ENCODE assay signal across 10 mouse cellular contexts in genomic region chr12:24642370-24642802, GRCm38 (mm10). TPM values are rescaled to one million over a fixed set of nuclear protein-coding genes. Genes with fewer than 3 reads are reported as not detected.
DNase-seq lines count a peak whose midpoint lies in the region; ATAC-seq and TF ChIP-seq lines count a peak whose summit lies in the region.
"Had no signal": no experiment of that assay in that cellular context is flagged by ENCODE, and none has a peak within 500 bp of the region (broad histone marks: within the 10 kb centered on the region; RNA-seq: fewer than 3 reads in every experiment).

No protein-coding gene starts in this region.

- ATAC-seq in heart, embryonic 12.5 days (ENCODE audit: insufficient number of reproducible peaks, low FRiP score): no peak
- ATAC-seq in forebrain, postnatal 0 days: peak; percentile 96

- no peak overlapping the region for H3K27ac ChIP-seq in heart, embryonic 12.5 days (ENCODE audit: poor library complexity, severe bottlenecking)
- H3K27ac ChIP-seq in forebrain, postnatal 0 days (ENCODE audit: low read depth, low read length): peak overlapping the region; percentile 21; the same call in 1 of the 2 replicates
- H3K27ac ChIP-seq: embryonic facial prominence, embryonic 12.5 days had no signal

- H3K9me3 ChIP-seq in heart, embryonic 12.5 days (replicated peaks): no peaks in the 10 kb centered on the region
- H3K9me3 ChIP-seq in forebrain, postnatal 0 days (ENCODE audit: low read length): no peaks in the 10 kb centered on the region
- H3K9me3 ChIP-seq: embryonic facial prominence, embryonic 12.5 days had no signal

- H3K9ac ChIP-seq in heart, embryonic 12.5 days: no peak overlapping the region
- H3K9ac ChIP-seq in forebrain, postnatal 0 days: no peak overlapping the region
- H3K9ac ChIP-seq: embryonic facial prominence, embryonic 12.5 days; lung, embryonic 14.5 days had no signal

- no peak overlapping the region for H3K4me2 ChIP-seq in heart, embryonic 12.5 days
- no peak overlapping the region for H3K4me2 ChIP-seq in forebrain, postnatal 0 days (ENCODE audit: low read depth)
- H3K4me2 ChIP-seq: embryonic facial prominence, embryonic 12.5 days; lung, embryonic 14.5 days had no signal

- WGBS in heart, embryonic 12.5 days: 65% methylated on average over 4 of the region's 4 CpGs
- WGBS in forebrain, postnatal 0 days: 24% methylated on average over 4 of the region's 4 CpGs
- WGBS in lung, adult 2 months: 37% methylated on average over 4 of the region's 4 CpGs

- no peaks in the 10 kb centered on the region for H3K36me3 ChIP-seq in heart, embryonic 12.5 days
- no peaks in the 10 kb centered on the region for H3K36me3 ChIP-seq in forebrain, postnatal 0 days (ENCODE audit: insufficient read depth)
- H3K36me3 ChIP-seq: embryonic facial prominence, embryonic 12.5 days had no signal

- DNase-seq in heart, adult 11 months: peak; percentile 98
- DNase-seq in adrenal gland, postnatal 10 days: peak; percentile 88
- peak; percentile 80 for DNase-seq in forebrain, postnatal 0 days
- DNase-seq in kidney, adult 8-10 months: peak; percentile 88 to 90
- DNase-seq in lung, adult 2 months: peak; percentile 50
- peak; percentile 48 for DNase-seq in right cerebral cortex, postnatal 25 days
- no peak for DNase-seq in spleen, adult 18-20 months
- DNase-seq: lung, embryonic 14.5 days had no signal

- no peak overlapping the region for H3K4me3 ChIP-seq in heart, embryonic 12.5 days
- H3K4me3 ChIP-seq in forebrain, postnatal 0 days (ENCODE audit: low read depth, low read length): no peak overlapping the region
- no peak overlapping the region for H3K4me3 ChIP-seq in lung, adult 2 months (replicated peaks; ENCODE audit: extremely low read depth, low read depth, low read length)
- H3K4me3 ChIP-seq: embryonic facial prominence, embryonic 12.5 days had no signal

- H3K4me1 ChIP-seq in heart, embryonic 12.5 days (replicated peaks): 0 out of 2 replicates have a peak, but pooled peaks cover 14% of the 10 kb centered on the region
- H3K4me1 ChIP-seq in forebrain, postnatal 0 days (ENCODE audit: insufficient read depth): no peaks in the 10 kb centered on the region
- H3K4me1 ChIP-seq in lung, adult 2 months (ENCODE audit: control insufficient read depth, insufficient read depth, low read length): peaks cover 9% of the 10 kb centered on the region

- no peaks in the 10 kb centered on the region for H3K27me3 ChIP-seq in heart, embryonic 12.5 days (replicated peaks)
- no peaks in the 10 kb centered on the region for H3K27me3 ChIP-seq in forebrain, postnatal 0 days (ENCODE audit: insufficient read depth, low read length)
- H3K27me3 ChIP-seq: embryonic facial prominence, embryonic 12.5 days had no signal

- no peak for TF ChIP-seq POLR2A in lung, adult 2 months (IDR thresholded peaks at IDR 0.05; ENCODE audit: borderline replicate concordance, extremely low read depth, low read depth, low read length)

- no peak for TF ChIP-seq CTCF in forebrain, postnatal 0 days (IDR thresholded peaks at IDR 0.05; ENCODE audit: low read depth)
- no peak for TF ChIP-seq CTCF in lung, adult 2 months (IDR thresholded peaks at IDR 0.05; ENCODE audit: insufficient read depth, low read length)

RNA-seq across cellular contexts. Expression of gene Klf11, which starts 8.7 kb away (rescaled TPM):
- polyA plus RNA-seq in heart, embryonic 12.5 days (2016; fragmentation: Nextera tagmentation; extraction: Ambion mirVana): 20.6 and 21.6 TPM in 2 replicates
- total RNA-seq in adrenal gland, postnatal 10 days (2021): 10 to 100 TPM; 20.5 to 21.4 TPM
- 27.3 and 30.7 TPM in 2 replicates for total RNA-seq in forebrain, postnatal 0 days (2014; rRNA removed)
- polyA plus RNA-seq in forebrain, postnatal 0 days (2015; fragmentation: Nextera tagmentation; extraction: Ambion mirVana): 20.4 and 22.9 TPM in 2 replicates
- 22.1 and 35.2 TPM in 2 replicates for polyA plus RNA-seq in lung, adult 2 months (2012; rRNA removed)

RNA-seq across cellular contexts. Expression of gene Cys1, which starts 39.2 kb away (rescaled TPM):
- polyA plus RNA-seq in heart, embryonic 12.5 days (2016; fragmentation: Nextera tagmentation; extraction: Ambion mirVana): 0.76 and 1.0 TPM in 2 replicates
- 1 to 10 TPM; 2.7 to 4.4 TPM for total RNA-seq in adrenal gland, postnatal 10 days (2021)
- 4.2 and 5.8 TPM in 2 replicates for total RNA-seq in forebrain, postnatal 0 days (2014; rRNA removed)
- polyA plus RNA-seq in forebrain, postnatal 0 days (2015; fragmentation: Nextera tagmentation; extraction: Ambion mirVana): 2.1 and 2.3 TPM in 2 replicates
- polyA plus RNA-seq in lung, adult 2 months (2012; rRNA removed): 16.7 and 22.5 TPM in 2 replicates

Comparison
In these comparisons a context has a peak if more than half of its experiments do, and no peak if none do; other contexts are left out.
1. DNase-seq: peak in heart, adult 11 months (single experiment), adrenal gland, postnatal 10 days (single experiment), forebrain, postnatal 0 days (single experiment), kidney, adult 8-10 months (2 of 2), lung, adult 2 months (single experiment) and right cerebral cortex, postnatal 25 days (single experiment); none in spleen, adult 18-20 months (0 of 2).